Mouse (Mus musculus): ENCODE measurements around the gene Marveld2.

GRCm38 (mm10) chr13:100579951-100580350 lies 36.8 kb downstream of the Marveld2 start:
- peak; percentile 26; the same call in 1 of the 2 replicates for TF ChIP-seq CTCF (IDR thresholded peaks at IDR 0.05; ENCODE audit: low read depth)
- TF ChIP-seq EP300 (IDR thresholded peaks at IDR 0.05; ENCODE audit: low read depth): no peak
